Mouse (Mus musculus) 416B (cell line): ENCODE data around the gene Sfxn4.

Source experiments
- DNase-seq: peaks from one replicate; pipeline ENCODE4 v3.0.0; 2011; ENCODE audit warnings: low read depth

Sfxn4 gene

GRCm38 (mm10) chr19:60837747-60838146 is 23.5 kb downstream of the Sfxn4 start:
- peak; percentile 81 for DNase-seq

GRCm38 (mm10) chr19:60818677-60819076 is 42.6 kb downstream of the Sfxn4 start:
- DNase-seq: peak; percentile 54

GRCm38 (mm10) chr19:60813133-60813532 is 48.1 kb downstream of the Sfxn4 start:
- DNase-seq: no peak

GRCm38 (mm10) chr19:60812036-60812389 is 49.3 kb downstream of the Sfxn4 start:
- no peak for DNase-seq

- DNase-seq: peak; percentile 94
Observed at GRCm38 (mm10) chr19:60811098-60812035, 49.9 kb downstream of the Sfxn4 start, which contains the start of gene Fam45a. Gene Fam45a, plus strand, starts transcription at chr19:60811585.

GRCm38 (mm10) chr19:60809927-60810326 is 51.4 kb downstream of the Sfxn4 start:
- no peak for DNase-seq

GRCm38 (mm10) chr19:60804903-60805302 is 56.4 kb downstream of the Sfxn4 start:
- DNase-seq: no peak

- peak; percentile 36 for DNase-seq
Observed at GRCm38 (mm10) chr19:60799867-60800569, 61.3 kb downstream of the Sfxn4 start.

GRCm38 (mm10) chr19:60797415-60797814 is 63.9 kb downstream of the Sfxn4 start:
- no peak for DNase-seq

GRCm38 (mm10) chr19:60795244-60795643 is 66.0 kb downstream of the Sfxn4 start:
- DNase-seq: peak; percentile 81

GRCm38 (mm10) chr19:60793170-60793707 is 68.0 kb downstream of the Sfxn4 start:
- no peak for DNase-seq

- DNase-seq: no peak
Observed at GRCm38 (mm10) chr19:60791164-60791563, 70.1 kb downstream of the Sfxn4 start.

- peak; percentile 93 for DNase-seq
Observed at GRCm38 (mm10) chr19:60790551-60791161, 70.6 kb downstream of the Sfxn4 start, which contains the start of gene Eif3a. Gene Eif3a, minus strand, starts transcription at chr19:60790658.

- DNase-seq: peak; percentile 56
Observed at GRCm38 (mm10) chr19:60789919-60790506, 71.3 kb downstream of the Sfxn4 start.

- DNase-seq: peak; percentile 36
Observed at GRCm38 (mm10) chr19:60789452-60789851, 71.8 kb downstream of the Sfxn4 start.

GRCm38 (mm10) chr19:60788214-60788960 is 72.9 kb downstream of the Sfxn4 start:
- peak; percentile 33 for DNase-seq

GRCm38 (mm10) chr19:60787465-60788150 is 73.7 kb downstream of the Sfxn4 start:
- DNase-seq: no peak
